Mouse (Mus musculus): ENCODE results near the gene Fam107a. TPM values are rescaled to one million over a fixed set of nuclear protein-coding genes. Genes with fewer than 3 reads are reported as not detected.

Fam107a gene
- polyA plus RNA-seq, 1 experiment from 2014 or later: 0.07 TPM

DNA sequence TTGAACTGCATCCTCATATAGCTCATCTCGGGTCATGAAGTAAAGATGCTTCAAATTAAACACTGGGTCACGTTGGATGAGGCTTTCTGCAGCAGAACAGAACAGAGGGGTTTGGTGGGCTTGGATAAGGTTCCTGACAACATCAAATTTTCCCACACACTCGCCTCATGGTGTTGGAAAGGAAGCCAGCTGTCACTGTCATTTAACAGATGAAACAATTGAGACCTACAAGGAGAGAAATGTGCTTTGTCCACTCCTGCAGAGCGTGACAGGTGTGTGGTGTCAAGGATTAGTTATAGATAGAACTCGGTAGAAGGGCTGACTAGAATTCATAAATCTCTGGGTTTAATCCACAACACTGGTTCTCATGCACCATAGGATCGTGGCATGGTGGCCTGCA, 61.8 kb downstream of the Fam107a start:
- 71% methylated on average over 6 of the region's 6 CpGs for WGBS
- H3K27ac ChIP-seq (ENCODE audit: low read depth, low read length): no peak overlapping the region
- H3K36me3 ChIP-seq (ENCODE audit: control insufficient read depth, insufficient read depth, low read length): no peaks in the 10 kb centered on the region
- no peaks in the 10 kb centered on the region for H3K27me3 ChIP-seq (ENCODE audit: control insufficient read depth, insufficient read depth, low read length)
- no peak overlapping the region for H3K9ac ChIP-seq (replicated peaks; ENCODE audit: low read depth, low read length)
- H3K4me3 ChIP-seq (ENCODE audit: low read depth, low read length): no peak overlapping the region
- no peak overlapping the region for H3K4me2 ChIP-seq (ENCODE audit: low read depth, low read length)
- ATAC-seq (ENCODE audit: low read depth): no peak
- no peaks in the 10 kb centered on the region for H3K4me1 ChIP-seq (ENCODE audit: control insufficient read depth, insufficient read depth, low read length)
- H3K9me3 ChIP-seq (ENCODE audit: control insufficient read depth, low read length): no peaks in the 10 kb centered on the region

DNA sequence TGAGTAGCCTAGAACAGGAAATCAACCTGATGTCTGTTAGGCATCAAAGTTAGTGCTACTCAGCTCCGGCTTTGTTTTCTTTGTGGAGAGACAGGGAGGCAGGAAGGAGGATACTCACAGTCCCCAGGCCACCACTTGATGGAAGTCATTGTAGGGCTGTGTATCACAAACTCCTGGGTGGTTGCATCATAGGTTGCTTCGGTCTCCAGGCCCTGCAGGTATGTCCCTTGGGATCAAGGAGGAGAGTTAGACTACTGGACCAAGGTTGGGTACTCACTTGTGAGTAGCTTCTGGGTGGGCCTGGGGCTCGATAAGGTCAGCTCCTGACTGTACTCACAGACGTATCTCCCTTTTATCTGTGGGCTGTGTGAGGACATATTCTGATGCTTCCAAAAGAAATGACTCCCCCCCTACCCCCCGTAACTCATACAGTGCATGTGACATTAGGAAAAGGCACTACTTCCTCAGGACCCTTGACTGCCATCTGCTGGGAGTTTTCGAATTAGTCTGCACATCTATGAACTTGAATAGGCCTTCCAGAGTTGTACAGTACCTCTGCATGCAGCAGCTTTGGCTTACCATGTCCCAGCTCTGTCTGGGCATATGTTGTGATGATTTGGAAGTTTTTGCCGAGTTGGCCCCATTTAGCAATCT, 62.6 kb downstream of the Fam107a start:
- 80% methylated on average over 7 of the region's 7 CpGs for WGBS
- ATAC-seq (ENCODE audit: low read depth): peak; percentile 33
- Histone ChIP-seq H3K4me2 (ENCODE audit: low read depth, low read length) (no peak overlapping the region), H3K4me1 (ENCODE audit: control insufficient read depth, insufficient read depth, low read length) (no peaks in the 10 kb centered on the region), H3K27me3 (ENCODE audit: control insufficient read depth, insufficient read depth, low read length) (no peaks in the 10 kb centered on the region), H3K27ac (ENCODE audit: low read depth, low read length) (no peak overlapping the region), H3K4me3 (ENCODE audit: low read depth, low read length) (no peak overlapping the region), H3K9me3 (ENCODE audit: control insufficient read depth, low read length) (no peaks in the 10 kb centered on the region), H3K36me3 (ENCODE audit: control insufficient read depth, insufficient read depth, low read length) (no peaks in the 10 kb centered on the region), H3K9ac (replicated peaks; ENCODE audit: low read depth, low read length) (no peak overlapping the region)

DNA sequence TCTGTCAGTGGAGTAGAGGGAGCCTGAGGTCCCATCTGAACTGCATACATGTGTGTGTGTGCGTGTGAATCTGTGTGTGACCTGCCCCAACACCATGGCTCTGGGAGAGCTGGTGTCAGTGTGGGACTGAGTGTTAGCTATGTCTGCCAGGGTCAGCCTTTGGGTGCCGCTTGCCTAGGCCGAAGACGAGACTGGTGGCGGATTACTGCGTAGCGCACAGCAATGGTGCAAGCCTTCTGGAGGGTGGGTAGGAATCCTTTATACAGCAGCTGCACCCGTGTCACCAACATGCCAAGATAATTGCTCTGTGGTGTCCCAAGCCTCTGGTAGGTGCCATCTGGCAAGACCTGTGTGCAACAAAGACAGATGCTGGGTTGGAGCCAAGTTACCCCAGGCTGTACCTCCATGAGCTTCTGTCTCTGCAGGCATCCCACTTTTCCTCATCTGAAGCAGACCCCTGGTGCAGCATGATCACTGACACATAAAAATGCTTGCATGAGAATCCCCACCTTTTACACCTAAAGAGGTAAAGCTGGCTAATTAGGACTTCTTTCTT, 66.4 kb downstream of the Fam107a start:
- Histone ChIP-seq H3K27ac (ENCODE audit: low read depth, low read length) (no peak overlapping the region), H3K9ac (replicated peaks; ENCODE audit: low read depth, low read length) (no peak overlapping the region), H3K27me3 (ENCODE audit: control insufficient read depth, insufficient read depth, low read length) (no peaks in the 10 kb centered on the region), H3K4me2 (ENCODE audit: low read depth, low read length) (no peak overlapping the region), H3K9me3 (ENCODE audit: control insufficient read depth, low read length) (no peaks in the 10 kb centered on the region), H3K36me3 (ENCODE audit: control insufficient read depth, insufficient read depth, low read length) (no peaks in the 10 kb centered on the region), H3K4me3 (ENCODE audit: low read depth, low read length) (no peak overlapping the region), H3K4me1 (ENCODE audit: control insufficient read depth, insufficient read depth, low read length) (no peaks in the 10 kb centered on the region)
- ATAC-seq (ENCODE audit: low read depth): peak; percentile 25; the same call in 1 of the 2 replicates
- WGBS: 90% methylated on average over 8 of the region's 8 CpGs

DNA sequence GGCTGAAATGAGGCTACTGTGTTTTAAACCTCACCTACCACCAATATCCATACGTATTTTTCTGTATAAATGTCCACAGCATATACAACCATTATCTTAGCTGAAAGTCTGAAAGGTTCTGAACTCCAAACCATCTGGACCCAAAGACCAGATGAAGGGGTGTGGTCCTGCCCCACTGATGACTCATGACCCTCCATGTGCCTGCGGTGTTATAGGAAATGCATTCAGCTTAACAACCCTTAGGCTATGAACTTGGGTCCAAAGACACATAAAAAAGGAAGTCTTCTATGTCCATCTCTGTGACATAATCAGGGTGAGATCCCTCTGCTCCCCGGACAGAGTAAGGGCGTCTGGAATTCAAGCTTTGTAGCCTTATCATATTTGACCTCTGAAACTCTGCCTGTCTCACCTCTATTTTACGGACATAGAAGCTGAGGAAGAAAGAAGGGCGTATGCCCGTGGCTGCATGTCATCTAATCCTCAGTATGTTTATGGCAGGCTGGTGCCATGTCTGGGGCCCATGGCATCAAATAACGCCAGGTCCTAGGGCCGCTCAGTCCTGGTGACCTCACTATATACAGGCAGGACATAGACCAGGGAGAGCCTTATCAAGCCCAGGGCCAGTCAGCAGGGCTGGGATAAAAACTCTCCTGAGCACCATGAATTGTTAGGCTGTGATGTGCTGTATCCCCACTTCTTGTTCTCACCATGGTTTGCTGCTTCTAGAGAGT, 67.5 kb downstream of the Fam107a start:
- no peaks in the 10 kb centered on the region for H3K36me3 ChIP-seq (ENCODE audit: control insufficient read depth, insufficient read depth, low read length)
- no peak overlapping the region for H3K27ac ChIP-seq (ENCODE audit: low read depth, low read length)
- H3K4me3 ChIP-seq (ENCODE audit: low read depth, low read length): no peak overlapping the region
- H3K9me3 ChIP-seq (ENCODE audit: control insufficient read depth, low read length): no peaks in the 10 kb centered on the region
- no peak for ATAC-seq (ENCODE audit: low read depth)
- H3K27me3 ChIP-seq (ENCODE audit: control insufficient read depth, insufficient read depth, low read length): no peaks in the 10 kb centered on the region
- no peak overlapping the region for H3K4me2 ChIP-seq (ENCODE audit: low read depth, low read length)
- no peak overlapping the region for H3K9ac ChIP-seq (replicated peaks; ENCODE audit: low read depth, low read length)
- H3K4me1 ChIP-seq (ENCODE audit: control insufficient read depth, insufficient read depth, low read length): no peaks in the 10 kb centered on the region
- WGBS: 91% methylated on average over 9 of the region's 9 CpGs

DNA sequence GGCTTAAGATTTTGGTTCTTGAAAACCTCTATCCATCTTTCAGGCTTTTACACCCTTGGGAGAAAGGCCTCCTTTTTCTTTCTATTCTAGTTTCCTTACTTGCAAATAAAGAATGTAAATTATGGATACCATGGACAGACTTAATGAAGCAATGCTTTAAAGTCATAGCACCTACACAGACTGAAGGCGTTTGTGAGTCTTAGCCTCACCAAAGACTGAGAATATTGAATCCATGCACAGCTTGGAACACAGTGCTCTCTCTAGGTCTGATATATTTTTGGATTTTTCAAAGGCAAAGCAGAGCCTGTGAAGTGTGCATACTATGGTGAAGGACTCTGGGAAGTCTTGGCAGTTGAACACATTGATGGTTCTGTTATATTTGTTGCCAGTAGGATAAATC, 68.6 kb downstream of the Fam107a start:
- H3K4me2 ChIP-seq (ENCODE audit: low read depth, low read length): no peak overlapping the region
- H3K27ac ChIP-seq (ENCODE audit: low read depth, low read length): no peak overlapping the region
- no peaks in the 10 kb centered on the region for H3K4me1 ChIP-seq (ENCODE audit: control insufficient read depth, insufficient read depth, low read length)
- no peak overlapping the region for H3K4me3 ChIP-seq (ENCODE audit: low read depth, low read length)
- H3K9me3 ChIP-seq (ENCODE audit: control insufficient read depth, low read length): no peaks in the 10 kb centered on the region
- no peaks in the 10 kb centered on the region for H3K36me3 ChIP-seq (ENCODE audit: control insufficient read depth, insufficient read depth, low read length)
- ATAC-seq (ENCODE audit: low read depth): no peak
- H3K9ac ChIP-seq (replicated peaks; ENCODE audit: low read depth, low read length): no peak overlapping the region
- 89% methylated on average over 1 of the region's 1 CpGs for WGBS
- no peaks in the 10 kb centered on the region for H3K27me3 ChIP-seq (ENCODE audit: control insufficient read depth, insufficient read depth, low read length)

DNA sequence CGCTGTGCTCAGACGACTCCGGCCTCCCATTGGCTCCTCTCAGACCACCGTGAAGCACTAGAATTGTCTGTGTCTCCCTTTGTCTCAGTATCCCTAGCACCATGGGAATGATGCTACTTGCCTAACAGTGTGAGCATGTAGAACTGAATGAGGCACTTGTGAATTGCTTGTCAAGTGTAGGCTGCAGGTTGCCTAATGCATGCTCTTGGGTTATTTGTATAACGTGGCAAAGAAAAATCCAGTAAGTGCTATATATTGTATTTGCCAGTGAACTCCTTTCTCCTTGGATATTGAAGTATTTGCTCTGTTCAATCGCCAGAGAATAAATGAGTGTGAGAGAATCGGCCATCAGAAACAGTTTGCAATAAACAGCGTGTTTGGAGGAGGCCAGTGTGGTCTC, 70.9 kb downstream of the Fam107a start:
- 83% methylated on average over 8 of the region's 8 CpGs for whole genome bisulfite sequencing
- Histone ChIP-seq H3K36me3 (ENCODE audit: control insufficient read depth, insufficient read depth, low read length) (no peaks in the 10 kb centered on the region), H3K4me2 (ENCODE audit: low read depth, low read length) (no peak overlapping the region), H3K4me1 (ENCODE audit: control insufficient read depth, insufficient read depth, low read length) (no peaks in the 10 kb centered on the region), H3K9ac (replicated peaks; ENCODE audit: low read depth, low read length) (no peak overlapping the region), H3K4me3 (ENCODE audit: low read depth, low read length) (no peak overlapping the region), H3K9me3 (ENCODE audit: control insufficient read depth, low read length) (no peaks in the 10 kb centered on the region), H3K27ac (ENCODE audit: low read depth, low read length) (no peak overlapping the region), H3K27me3 (ENCODE audit: control insufficient read depth, insufficient read depth, low read length) (no peaks in the 10 kb centered on the region)
- ATAC-seq (ENCODE audit: low read depth): no peak

Other genes starting within 250 kb of the Fam107a start
- 54.0 and 55.3 TPM in 2 replicates for gene Rpp14, start 237.7 kb downstream of the Fam107a start, polyA plus RNA-seq (2014; fragmentation: Nextera tagmentation; extraction: Ambion mirVana)
- gene Pxk, start 219.8 kb downstream of the Fam107a start, polyA plus RNA-seq (2014; fragmentation: Nextera tagmentation; extraction: Ambion mirVana): 76.5 and 85.0 TPM in 2 replicates
- gene Pdhb, start 145.0 kb downstream of the Fam107a start, polyA plus RNA-seq (2014; fragmentation: Nextera tagmentation; extraction: Ambion mirVana): 276 and 285 TPM in 2 replicates
- 10.8 and 12.9 TPM in 2 replicates for gene Kctd6, start 103.9 kb downstream of the Fam107a start, polyA plus RNA-seq (2014; fragmentation: Nextera tagmentation; extraction: Ambion mirVana)
- gene Acox2, start 58.7 kb downstream of the Fam107a start, polyA plus RNA-seq (2014; fragmentation: Nextera tagmentation; extraction: Ambion mirVana): not detected in 2 replicates
- not detected in 2 replicates for gene Oit1, start 60.7 kb upstream of the Fam107a start, polyA plus RNA-seq (2014; fragmentation: Nextera tagmentation; extraction: Ambion mirVana)

Measured in neural tube, embryonic 14.5 days (tissue).